In genomic region chr17:6779632-6780031, GRCm38 (mm10) we compare ENCODE assay signal across 9 mouse cellular contexts. TPM values are rescaled to one million over a fixed set of nuclear protein-coding genes. Genes with fewer than 3 reads are reported as not detected.
DNase-seq lines count a peak whose midpoint lies in the region; ATAC-seq and TF ChIP-seq lines count a peak whose summit lies in the region.
"Had no signal": no experiment of that assay in that cellular context is flagged by ENCODE, and none has a peak within 500 bp of the region (broad histone marks: within the 10 kb centered on the region; RNA-seq: fewer than 3 reads in every experiment).

No protein-coding gene starts in this region.

- H3K27ac ChIP-seq in heart, embryonic 10.5 days: peak overlapping the region; percentile 88
- no peak overlapping the region for H3K27ac ChIP-seq in heart, adult 2 months
- peak overlapping the region; percentile 17; the same call in 1 of the 2 replicates for H3K27ac ChIP-seq in embryonic facial prominence, embryonic 14.5 days (replicated peaks; ENCODE audit: low read depth, low read length)
- H3K27ac ChIP-seq in limb, embryonic 15.5 days: peak overlapping the region; percentile 69

- H3K4me3 ChIP-seq in heart, embryonic 10.5 days: peak overlapping the region; percentile 91
- no peak overlapping the region for H3K4me3 ChIP-seq in heart, adult 2 months
- H3K4me3 ChIP-seq in embryonic facial prominence, embryonic 14.5 days (ENCODE audit: low read depth, low read length): peak overlapping the region; percentile 39
- peak overlapping the region; percentile 47 for H3K4me3 ChIP-seq in limb, embryonic 15.5 days

- intact Hi-C loops in heart, adult 2 months (cut with DNase I): loop anchor here (5.0 kb wide), 2 partner anchors 37 to 118 kb away; no protein-coding TSS in a partner anchor

- no peak for TF ChIP-seq CTCF in heart, adult 2 months (IDR thresholded peaks at IDR 0.05)

- no peak overlapping the region for H3K9ac ChIP-seq in heart, adult 2 months (ENCODE audit: low read depth, low read length)
- no peak overlapping the region for H3K9ac ChIP-seq in embryonic facial prominence, embryonic 14.5 days (ENCODE audit: low read depth, low read length)
- no peak overlapping the region for H3K9ac ChIP-seq in limb, embryonic 15.5 days

- H3K4me2 ChIP-seq in embryonic facial prominence, embryonic 14.5 days (ENCODE audit: low read depth, low read length): peak overlapping the region; percentile 92
- peak overlapping the region; percentile 88 for H3K4me2 ChIP-seq in limb, embryonic 15.5 days

- 25% methylated on average over 7 of the region's 7 CpGs for WGBS in heart, embryonic 10.5 days
- 58% methylated on average over 7 of the region's 7 CpGs for WGBS in heart, adult 2 months
- 12% methylated on average over 5 of the region's 7 CpGs for WGBS in embryonic facial prominence, embryonic 14.5 days
- 12% methylated on average over 7 of the region's 7 CpGs for WGBS in limb, embryonic 15.5 days

- peaks cover 2% of the 10 kb centered on the region; the same call in 1 of the 2 replicates for H3K79me2 ChIP-seq in heart, adult 2 months (replicated peaks; ENCODE audit: control insufficient read depth, insufficient read depth, low read length)

- peak; percentile 41; the same call in 1 of the 2 replicates for ATAC-seq in embryonic facial prominence, embryonic 14.5 days (ENCODE audit: low read depth)
- ATAC-seq in limb, embryonic 15.5 days (ENCODE audit: insufficient number of reproducible peaks, low FRiP score, low TSS enrichment, low read depth): no peak

- TF ChIP-seq EP300 in heart, adult 2 months (IDR thresholded peaks at IDR 0.05; ENCODE audit: insufficient read depth, low read depth, low read length): no peak

- no peaks in the 10 kb centered on the region for H3K36me3 ChIP-seq in heart, embryonic 10.5 days
- no peaks in the 10 kb centered on the region for H3K36me3 ChIP-seq in heart, adult 2 months (ENCODE audit: control insufficient read depth, insufficient read depth, low read length)
- no peaks in the 10 kb centered on the region for H3K36me3 ChIP-seq in embryonic facial prominence, embryonic 14.5 days (ENCODE audit: control insufficient read depth, insufficient read depth, low read length)
- no peaks in the 10 kb centered on the region for H3K36me3 ChIP-seq in limb, embryonic 15.5 days

- TF ChIP-seq POLR2A in heart, adult 2 months (IDR thresholded peaks at IDR 0.05; ENCODE audit: insufficient read depth, low read depth, low read length): no peak

- no peaks in the 10 kb centered on the region for H3K9me3 ChIP-seq in heart, embryonic 10.5 days
- H3K9me3 ChIP-seq in embryonic facial prominence, embryonic 14.5 days (ENCODE audit: control insufficient read depth, low read length): no peaks in the 10 kb centered on the region
- no peaks in the 10 kb centered on the region for H3K9me3 ChIP-seq in limb, embryonic 15.5 days

- peaks cover 58% of the 10 kb centered on the region for H3K4me1 ChIP-seq in heart, embryonic 10.5 days
- peaks cover 4% of the 10 kb centered on the region for H3K4me1 ChIP-seq in heart, adult 2 months (ENCODE audit: control insufficient read depth, insufficient read depth, low read length)
- H3K4me1 ChIP-seq in embryonic facial prominence, embryonic 14.5 days (ENCODE audit: control insufficient read depth, insufficient read depth, low read length): peaks cover 9% of the 10 kb centered on the region
- peaks cover 37% of the 10 kb centered on the region for H3K4me1 ChIP-seq in limb, embryonic 15.5 days

- no peaks in the 10 kb centered on the region for H3K27me3 ChIP-seq in heart, embryonic 10.5 days (ENCODE audit: insufficient read depth, poor library complexity, severe bottlenecking)
- no peaks in the 10 kb centered on the region for H3K27me3 ChIP-seq in heart, adult 2 months (ENCODE audit: control insufficient read depth, insufficient read depth, low read length)
- peaks cover 25% of the 10 kb centered on the region for H3K27me3 ChIP-seq in embryonic facial prominence, embryonic 14.5 days (replicated peaks; ENCODE audit: control insufficient read depth, insufficient read depth, low read length)
- no peaks in the 10 kb centered on the region for H3K27me3 ChIP-seq in limb, embryonic 15.5 days

- DNase-seq in heart, embryonic 10.5 days (ENCODE audit: low spot score): no peak
- no peak for DNase-seq in heart, adult 2 months
- peak; percentile 38 for DNase-seq in 3134 (ENCODE audit: extremely low read depth, insufficient read length, low spot score)
- peak; percentile 84 for DNase-seq in embryonic facial prominence, embryonic 14.5 days (ENCODE audit: low spot score)
- no peak for DNase-seq in retina, postnatal 1 day
- no peak for DNase-seq in testis, postnatal 10 days (ENCODE audit: low spot score)
- DNase-seq in layer of hippocampus, adult 8-10 months (ENCODE audit: low spot score in 2 of 2): no peak
- DNase-seq: right cerebral cortex, postnatal 14 days had no signal

RNA-seq across cellular contexts. Expression of gene Ezr, which starts 3.0 kb away (rescaled TPM):
- polyA plus RNA-seq in heart, embryonic 10.5 days (2016; fragmentation: Nextera tagmentation; extraction: Ambion mirVana): 121 and 125 TPM in 2 replicates
- 10 to 100 TPM; 33.4 to 35.7 TPM for total RNA-seq in heart, adult 2 months (2021)
- polyA plus RNA-seq in heart, adult 2 months (2012; rRNA removed): 24.2 TPM in 2 replicates
- 57.8 and 59.1 TPM in 2 replicates for polyA plus RNA-seq in embryonic facial prominence, embryonic 14.5 days (2014; fragmentation: Nextera tagmentation; extraction: Ambion mirVana)
- 114 and 115 TPM in 2 replicates for polyA plus RNA-seq in limb, embryonic 15.5 days (2015; fragmentation: Nextera tagmentation; extraction: Ambion mirVana)
- total RNA-seq in layer of hippocampus, adult 8-10 months (2022): 10 to 100 TPM; 37.3 to 59.3 (median 44.4) TPM

Comparison
In these comparisons a context has a peak if more than half of its experiments do, and no peak if none do; other contexts are left out.
1. DNase-seq: peak in 3134 (single experiment) and embryonic facial prominence, embryonic 14.5 days (single experiment); none in heart, embryonic 10.5 days (single experiment), heart, adult 2 months (0 of 2), retina, postnatal 1 day (single experiment), testis, postnatal 10 days (single experiment) and layer of hippocampus, adult 8-10 months (0 of 2).